Mouse (Mus musculus) liver, adult 2 months (tissue): ENCODE measurements around the gene Ctsd. TPM values are rescaled to one million over a fixed set of nuclear protein-coding genes. Genes with fewer than 3 reads are reported as not detected.

Source experiments
- DNase-seq: peaks from one replicate; pipeline ENCODE4 v3.0.0-alpha.2; 2011; ENCODE audit warnings: low read depth, low spot score; ENCODE audit errors: extremely low read depth
- H3K27ac ChIP-seq: fragments of 200-500 bp; replicated peaks from 2 replicates; pipeline ENCODE4 v1.5.1; 2012; ENCODE audit warnings: low read depth, mild to moderate bottlenecking, control low read depth, inconsistent platforms, low read length; ENCODE audit not compliant: insufficient read depth
- H3K27me3 ChIP-seq: fragments of 200-500 bp; 2 replicates; pipeline ENCODE4 v1.6.1; 2012; ENCODE audit warnings: mild to moderate bottlenecking, moderate library complexity, low read length, inconsistent platforms; ENCODE audit not compliant: control insufficient read depth, insufficient read depth
- H3K36me3 ChIP-seq: fragments of 200-500 bp; 2 replicates; pipeline ENCODE4 v1.6.1; 2012; ENCODE audit warnings: low read length, inconsistent platforms; ENCODE audit not compliant: control insufficient read depth, insufficient read depth
- H3K4me1 ChIP-seq: fragments of 200-500 bp; 2 replicates; pipeline ENCODE4 v1.6.1; 2011; ENCODE audit warnings: low read length; ENCODE audit not compliant: control insufficient read depth, insufficient read depth
- H3K4me3 ChIP-seq: fragments of 200-500 bp; 2 replicates; pipeline ENCODE4 v1.5.1; 2011; ENCODE audit warnings: low read depth, mild to moderate bottlenecking, control low read depth, low read length, moderate library complexity; ENCODE audit not compliant: insufficient read depth
- H3K79me2 ChIP-seq: fragments of 200-500 bp; 2 replicates; pipeline ENCODE4 v1.6.1; 2012; ENCODE audit warnings: inconsistent platforms, mild to moderate bottlenecking, low read length, moderate library complexity; ENCODE audit not compliant: control insufficient read depth, insufficient read depth
- H3K9ac ChIP-seq: fragments of 200-500 bp; 2 replicates; pipeline ENCODE4 v1.6.1; 2012; ENCODE audit warnings: low read depth, mild to moderate bottlenecking, control low read depth, inconsistent platforms, low read length
- CTCF ChIP-seq: fragments of 200-500 bp; IDR thresholded peaks from 2 replicates; pipeline ENCODE4 v1.5.1; 2011; ENCODE audit warnings: low read depth, low read length, control low read depth
- POLR2A ChIP-seq: fragments of 200-500 bp; IDR thresholded peaks from 2 replicates; pipeline ENCODE4 v1.6.1; 2011; ENCODE audit warnings: low read length, control low read depth; ENCODE audit not compliant: insufficient read depth; ENCODE audit errors: extremely low read depth
- WGBS: fragments of 180-500 bp; shearing (Covaris S2); methylation state at CpG from one replicate; pipeline ENCODE4 v1.1.7; 2018; 5-methylcytosine and 5-hydroxymethylcytosine counted together
- polyA plus RNA-seq: library from polyadenylated mRNA; depleted of rRNA; stranded (reverse); fragments of >200 nt; gene quantifications from 2 replicates; pipeline ENCODE4 v1.2.3, GENCODE M21; 2012
- total RNA-seq: library from RNA; depleted of rRNA; stranded (reverse); fragments of >200 nt; gene quantifications from 2 replicates; pipeline ENCODE4 v1.2.3, GENCODE M21; 2014

Gene Ctsd
- total and polyA plus RNA-seq, 2 experiments = 215 to 444 TPM

DNA sequence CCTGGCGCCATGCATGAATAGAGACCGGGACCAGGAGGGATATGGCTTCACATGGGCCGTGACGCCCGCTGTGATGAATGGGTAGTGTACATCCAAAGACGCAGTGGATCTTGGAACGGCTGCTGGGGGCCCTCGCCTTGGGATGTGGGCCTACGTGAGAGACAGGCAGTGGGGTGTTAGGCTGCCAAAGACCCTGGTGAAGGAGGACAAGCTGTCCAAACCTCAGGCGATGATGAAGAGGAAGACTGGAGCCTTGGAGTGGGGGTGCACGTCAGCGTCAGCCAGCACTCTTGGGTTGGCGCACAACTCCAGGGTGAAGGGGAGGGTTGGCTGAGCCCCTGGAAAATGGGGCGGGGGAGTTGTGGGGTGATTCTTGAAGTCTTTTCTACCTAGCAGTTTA, 43.3 kb upstream of the Ctsd start:
- no peak overlapping the region for H3K9ac ChIP-seq
- no peaks in the 10 kb centered on the region for H3K4me1 ChIP-seq
- no peak for DNase-seq
- TF ChIP-seq CTCF (no peak), POLR2A (no peak)
- H3K4me3 ChIP-seq = no peak overlapping the region
- no peak overlapping the region for H3K27ac ChIP-seq
- no peaks in the 10 kb centered on the region for H3K27me3 ChIP-seq
- WGBS = 96% methylated on average over 14 of the region's 14 CpGs
- no peaks in the 10 kb centered on the region for H3K36me3 ChIP-seq
- H3K79me2 ChIP-seq = no peaks in the 10 kb centered on the region

DNA sequence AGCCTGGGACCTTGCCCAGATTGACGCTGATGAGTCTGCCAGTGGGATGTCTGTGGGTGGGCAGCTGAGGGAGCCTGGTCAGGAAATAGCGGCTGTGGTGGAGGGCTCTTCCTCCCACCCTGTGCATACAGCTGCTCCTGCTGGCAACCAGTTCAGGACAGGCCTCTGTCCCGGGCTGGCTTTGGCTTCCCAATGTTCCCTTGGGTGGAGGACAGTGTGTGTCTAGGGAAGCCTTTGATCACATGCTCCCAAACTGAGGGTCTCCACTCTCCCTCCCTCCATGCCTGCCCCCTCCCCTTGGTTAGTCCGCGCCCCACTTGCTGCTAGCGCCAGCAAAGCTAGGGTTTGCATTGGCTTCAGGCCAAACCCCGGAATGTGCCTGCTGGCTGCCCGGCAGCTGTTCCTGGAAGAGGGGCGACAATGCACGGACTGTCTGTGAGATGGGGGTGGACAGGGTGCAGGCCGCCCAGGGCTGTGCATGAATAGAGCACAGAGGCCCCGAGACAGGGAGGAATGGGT, 42.4 kb upstream of the Ctsd start:
- H3K27me3 ChIP-seq = no peaks in the 10 kb centered on the region
- H3K36me3 ChIP-seq = no peaks in the 10 kb centered on the region
- WGBS = 43% methylated on average over 12 of the region's 12 CpGs
- no peak overlapping the region for H3K27ac ChIP-seq
- H3K9ac ChIP-seq = no peak overlapping the region
- H3K79me2 ChIP-seq = no peaks in the 10 kb centered on the region
- TF ChIP-seq CTCF (no peak), POLR2A (no peak)
- no peak for DNase-seq
- no peak overlapping the region for H3K4me3 ChIP-seq
- no peaks in the 10 kb centered on the region for H3K4me1 ChIP-seq

DNA sequence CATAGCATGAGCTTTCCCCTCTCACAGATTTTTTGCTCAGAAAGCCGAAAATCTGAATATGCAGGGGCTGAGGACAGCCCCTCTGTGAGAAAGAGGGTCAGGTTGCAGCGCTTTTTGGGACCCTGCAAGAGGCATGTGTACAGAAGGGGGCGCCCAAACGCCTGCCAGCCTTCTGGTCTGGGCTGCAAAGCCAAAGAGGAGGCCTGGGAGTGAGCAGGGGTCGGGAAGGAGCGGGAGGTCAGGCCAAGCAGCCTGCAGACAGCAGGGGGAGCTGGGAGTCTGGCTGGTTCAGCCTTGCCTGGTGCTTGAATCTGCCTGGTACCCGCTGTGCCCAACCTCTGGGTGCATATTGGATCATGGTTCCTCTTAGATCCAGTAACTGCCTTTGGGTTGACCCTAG, 40.4 kb upstream of the Ctsd start:
- H3K36me3 ChIP-seq = no peaks in the 10 kb centered on the region
- no peak overlapping the region for H3K4me3 ChIP-seq
- DNase-seq = no peak
- TF ChIP-seq CTCF = peak; percentile 7; the same call in 1 of the 2 replicates
- no peak for TF ChIP-seq POLR2A
- no peaks in the 10 kb centered on the region for H3K79me2 ChIP-seq
- H3K27ac ChIP-seq = no peak overlapping the region
- 30% methylated on average over 7 of the region's 7 CpGs for WGBS
- H3K4me1 ChIP-seq = no peaks in the 10 kb centered on the region
- no peaks in the 10 kb centered on the region for H3K27me3 ChIP-seq
- H3K9ac ChIP-seq = no peak overlapping the region

DNA sequence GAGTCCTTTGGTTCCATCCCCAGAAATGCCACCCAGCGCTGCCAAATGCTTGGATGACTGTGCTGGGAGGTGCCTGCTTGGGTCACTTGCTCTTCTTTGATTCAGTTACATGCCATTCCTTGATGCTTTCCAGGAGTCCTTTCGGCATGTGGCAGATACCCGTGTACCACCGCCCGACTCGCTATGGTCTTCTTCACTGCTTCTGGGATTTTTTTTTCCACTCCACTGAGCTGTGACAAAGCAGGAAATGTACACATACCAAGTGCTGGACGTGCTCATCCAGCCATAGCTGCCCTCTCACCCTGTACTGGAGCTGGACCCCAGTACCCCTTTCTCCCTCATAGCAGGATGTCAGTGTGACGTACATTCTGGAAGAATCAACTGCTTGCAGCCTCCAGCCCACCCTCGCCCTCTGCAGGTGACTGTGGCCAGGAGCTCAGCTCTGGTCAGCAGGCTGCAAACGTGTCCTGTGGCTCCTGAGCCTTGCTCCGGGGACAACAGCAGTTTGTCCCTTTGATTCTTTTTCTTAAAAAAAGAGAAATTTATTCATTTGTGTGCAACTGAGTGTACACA, 37.9 kb upstream of the Ctsd start:
- WGBS = 77% methylated on average over 11 of the region's 11 CpGs
- TF ChIP-seq CTCF = peak; percentile 56
- no peak for TF ChIP-seq POLR2A
- no peak for DNase-seq

DNA sequence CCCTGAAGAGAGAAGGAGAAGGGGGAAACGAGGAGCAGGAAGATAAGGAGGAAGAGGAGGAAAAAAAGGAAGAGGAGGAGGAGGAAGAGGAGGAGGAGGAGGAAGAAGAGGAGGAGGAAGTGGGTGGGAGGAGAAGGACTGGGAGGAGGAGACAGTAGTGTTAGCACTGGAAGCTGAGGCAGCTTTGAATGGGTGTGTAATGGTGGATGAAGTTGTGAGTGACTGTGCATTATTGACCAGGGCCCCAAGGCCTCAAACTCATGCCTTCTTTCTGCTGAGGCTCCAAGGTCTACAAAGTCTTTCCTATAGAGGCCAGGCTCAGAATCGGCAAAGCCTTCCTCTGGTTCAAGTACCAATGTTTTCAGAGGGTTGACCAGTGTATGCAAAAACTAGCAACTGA, 34.0 kb upstream of the Ctsd start:
- no peak overlapping the region for H3K9ac ChIP-seq
- H3K4me1 ChIP-seq = no peaks in the 10 kb centered on the region
- TF ChIP-seq POLR2A = no peak
- TF ChIP-seq CTCF = no peak
- no peak overlapping the region for H3K4me3 ChIP-seq
- DNase-seq = no peak
- H3K36me3 ChIP-seq = no peaks in the 10 kb centered on the region
- H3K79me2 ChIP-seq = no peaks in the 10 kb centered on the region
- no peak overlapping the region for H3K27ac ChIP-seq
- no peaks in the 10 kb centered on the region for H3K27me3 ChIP-seq
- 70% methylated on average over 2 of the region's 2 CpGs for WGBS

More for the DNA sequence above, 37.9 kb upstream of the Ctsd start:
- Histone ChIP-seq H3K4me3 (no peak overlapping the region), H3K36me3 (no peaks in the 10 kb centered on the region), H3K4me1 (no peaks in the 10 kb centered on the region), H3K27me3 (no peaks in the 10 kb centered on the region), H3K27ac (no peak overlapping the region), H3K9ac (no peak overlapping the region), H3K79me2 (no peaks in the 10 kb centered on the region)

DNA sequence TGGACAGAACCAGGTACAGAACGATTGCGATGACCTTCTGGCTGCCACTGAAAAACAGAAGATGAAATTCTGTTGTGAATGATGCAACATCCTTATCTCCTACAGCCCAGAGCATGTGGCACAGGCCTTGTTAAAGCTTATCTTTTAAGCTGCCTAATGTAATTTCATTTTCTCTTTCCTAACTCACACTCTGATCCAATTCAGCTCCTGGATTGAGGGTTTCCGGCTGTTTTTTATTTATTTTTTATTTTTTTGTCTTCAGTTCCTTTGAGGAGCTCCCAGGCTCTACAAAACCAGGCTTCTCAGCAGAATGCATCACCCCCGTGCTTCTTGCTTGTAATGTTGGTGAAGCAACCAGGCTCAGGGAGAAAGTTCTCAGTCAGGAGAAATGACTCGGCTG, 32.0 kb upstream of the Ctsd start:
- WGBS = 51% methylated on average over 5 of the region's 5 CpGs
- no peaks in the 10 kb centered on the region for H3K4me1 ChIP-seq
- H3K9ac ChIP-seq = no peak overlapping the region
- TF ChIP-seq POLR2A (no peak), CTCF (no peak)
- H3K27ac ChIP-seq = no peak overlapping the region
- no peaks in the 10 kb centered on the region for H3K36me3 ChIP-seq
- peak; percentile 42 for DNase-seq
- no peaks in the 10 kb centered on the region for H3K79me2 ChIP-seq
- no peaks in the 10 kb centered on the region for H3K27me3 ChIP-seq
- no peak overlapping the region for H3K4me3 ChIP-seq
